Mouse (Mus musculus) limb, embryonic 12.5 days (tissue): ENCODE measurements around the gene Cd69. TPM values are rescaled to one million over a fixed set of nuclear protein-coding genes. Genes with fewer than 3 reads are reported as not detected.

Experiments used
- ATAC-seq: fragments of 200-750 bp; cut with Nextera tagmentation; 2 replicates; pipeline ENCODE4 v1.8.0; 2017; ENCODE audit warnings: low read depth, moderate TSS enrichment; ENCODE audit not compliant: insufficient number of reproducible peaks, insufficient read depth, low FRiP score, low TSS enrichment
- H3K27ac ChIP-seq: fragments of 300-500 bp; sonication (generic); 2 replicates; pipeline ENCODE4 v1.5.1; 2016; ENCODE audit warnings: mild to moderate bottlenecking, moderate library complexity
- H3K27me3 ChIP-seq: fragments of 300-500 bp; sonication (generic); 2 replicates; pipeline ENCODE4 v1.6.1; 2016; ENCODE audit warnings: mild to moderate bottlenecking, moderate library complexity
- H3K36me3 ChIP-seq: fragments of 300-500 bp; sonication (generic); 2 replicates; pipeline ENCODE4 v1.6.1; 2016; ENCODE audit warnings: mild to moderate bottlenecking, moderate library complexity
- H3K4me1 ChIP-seq: fragments of 300-500 bp; sonication (generic); replicated peaks from 2 replicates; pipeline ENCODE4 v1.6.1; 2016
- H3K4me2 ChIP-seq: fragments of 300-500 bp; sonication (generic); 2 replicates; pipeline ENCODE4 v1.6.1; 2016; ENCODE audit warnings: mild to moderate bottlenecking, moderate library complexity
- H3K4me3 ChIP-seq: fragments of 300-500 bp; sonication (generic); replicated peaks from 2 replicates; pipeline ENCODE4 v1.5.1; 2016; ENCODE audit warnings: mild to moderate bottlenecking
- H3K9ac ChIP-seq: fragments of 300-500 bp; sonication (generic); replicated peaks from 2 replicates; pipeline ENCODE4 v1.6.1; 2016; ENCODE audit warnings: mild to moderate bottlenecking, moderate library complexity
- H3K9me3 ChIP-seq: fragments of 300-500 bp; sonication (generic); 2 replicates; pipeline ENCODE4 v1.6.1; 2016; ENCODE audit warnings: mild to moderate bottlenecking, moderate library complexity
- WGBS: fragments of 180-500 bp; shearing (Covaris S2); methylation state at CpG from one replicate; pipeline ENCODE4 v1.1.7; 2016; 5-methylcytosine and 5-hydroxymethylcytosine counted together
- polyA plus RNA-seq: library from polyadenylated mRNA; unstranded; fragments of >200 nt; fragmentation: Nextera tagmentation; extraction: Ambion mirVana; gene quantifications from 2 replicates; pipeline ENCODE4 v1.2.1, GENCODE M21; 2016

Cd69 gene
- polyA plus RNA-seq, 1 experiment from 2014 or later: not detected

DNA sequence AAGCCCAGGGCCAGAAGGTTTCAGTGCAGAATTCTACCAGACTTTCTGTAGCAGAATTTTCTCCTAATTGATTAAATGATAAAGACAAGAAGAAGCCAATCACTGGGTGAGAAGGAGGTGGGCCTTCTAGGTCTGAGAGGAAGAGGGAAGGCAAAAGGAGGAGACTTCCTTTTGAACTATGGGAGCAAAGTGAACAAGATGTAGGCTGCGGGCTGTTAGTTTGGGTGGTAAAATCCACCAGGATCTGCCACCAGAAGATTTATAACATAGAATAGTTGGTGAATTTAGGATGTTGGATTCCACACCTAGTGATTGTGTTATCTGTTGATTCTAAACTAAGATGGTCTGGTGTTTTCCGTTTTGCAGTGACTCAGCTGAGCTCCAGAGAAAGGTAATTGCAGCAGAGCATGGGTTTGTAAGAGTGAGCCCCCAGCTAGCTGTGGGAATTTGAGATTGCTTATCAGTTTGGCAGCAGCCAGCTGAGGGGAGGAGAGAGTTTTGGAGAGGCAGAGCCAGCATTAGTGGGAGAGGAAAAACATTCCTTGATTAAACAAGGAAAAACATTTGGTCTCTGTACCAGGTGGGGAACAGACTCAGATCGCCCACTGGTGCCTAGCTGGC, 55.2 kb downstream of the Cd69 start:
- Histone ChIP-seq H3K4me2 (no peak overlapping the region), H3K9me3 (no peaks in the 10 kb centered on the region), H3K9ac (no peak overlapping the region), H3K27me3 (no peaks in the 10 kb centered on the region), H3K27ac (no peak overlapping the region), H3K36me3 (no peaks in the 10 kb centered on the region), H3K4me1 (no peaks in the 10 kb centered on the region), H3K4me3 (no peak overlapping the region)
- WGBS: 65% methylated on average over 3 of the region's 3 CpGs
- no peak for ATAC-seq

DNA sequence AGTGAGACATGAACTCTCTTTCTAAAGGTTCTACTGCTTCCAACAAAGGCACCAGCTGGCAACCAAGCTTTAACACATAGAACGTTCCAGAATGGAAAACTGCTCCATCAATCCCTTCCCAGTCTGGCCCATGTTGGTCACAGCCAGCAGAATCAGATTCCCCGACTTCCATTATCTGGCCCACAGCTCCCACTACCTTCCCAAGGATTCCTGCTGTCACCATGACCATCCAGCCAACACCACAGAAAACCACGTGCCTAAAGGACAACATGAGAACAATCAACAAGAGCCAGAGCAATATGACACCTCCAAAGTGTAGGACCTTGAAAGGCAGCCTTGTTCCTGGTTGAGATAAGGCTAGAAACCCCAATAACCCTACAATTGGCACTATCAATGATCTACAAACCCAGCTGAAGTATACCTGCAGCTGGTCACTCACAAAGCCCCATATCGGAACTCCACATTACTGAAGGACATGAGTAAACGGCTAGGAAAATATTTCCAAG, 57.0 kb downstream of the Cd69 start:
- H3K27me3 ChIP-seq: no peaks in the 10 kb centered on the region
- ATAC-seq: no peak
- 80% methylated on average over 5 of the region's 5 CpGs for WGBS

More for the DNA sequence above, 57.0 kb downstream of the Cd69 start:
- no peak overlapping the region for H3K9ac ChIP-seq
- no peak overlapping the region for H3K27ac ChIP-seq
- no peaks in the 10 kb centered on the region for H3K9me3 ChIP-seq
- no peak overlapping the region for H3K4me3 ChIP-seq
- no peaks in the 10 kb centered on the region for H3K36me3 ChIP-seq
- H3K4me1 ChIP-seq: no peaks in the 10 kb centered on the region
- no peak overlapping the region for H3K4me2 ChIP-seq

Other genes with a start within 250 kb of the Cd69 start
- gene Klrb1f, start 229.5 kb downstream of the Cd69 start, polyA plus RNA-seq: 0.13 TPM in 1 of 2 replicates, not detected in the other
- gene Clec2e, start 174.5 kb downstream of the Cd69 start, polyA plus RNA-seq: not detected in 2 replicates
- gene Clec2d, start 94.8 kb downstream of the Cd69 start, polyA plus RNA-seq: 0.23 TPM in 1 of 2 replicates, not detected in the other
- gene 4922502D21Rik, start 56.4 kb upstream of the Cd69 start, polyA plus RNA-seq: not detected in 2 replicates
- gene Clec12a, start 67.3 kb upstream of the Cd69 start, polyA plus RNA-seq: 0.36 and 0.38 TPM in 2 replicates
- not detected in 2 replicates for gene Clec12b, start 110.4 kb upstream of the Cd69 start, polyA plus RNA-seq
- 3.7 and 4.5 TPM in 2 replicates for gene Clec1b, start 121.9 kb upstream of the Cd69 start, polyA plus RNA-seq
- 0.10 TPM in 1 of 2 replicates, not detected in the other for gene Clec9a, start 133.4 kb upstream of the Cd69 start, polyA plus RNA-seq
- 1.3 and 1.7 TPM in 2 replicates for gene Clec1a, start 176.6 kb upstream of the Cd69 start, polyA plus RNA-seq
- not detected in 2 replicates for gene Olr1, start 231.7 kb upstream of the Cd69 start, polyA plus RNA-seq
- gene Tmem52b, start 237.1 kb upstream of the Cd69 start, polyA plus RNA-seq: not detected in 2 replicates